ENCODE assay signal across 9 mouse cellular contexts in genomic region chr15:11994006-11994405, GRCm38 (mm10). TPM values are rescaled to one million over a fixed set of nuclear protein-coding genes. Genes with fewer than 3 reads are reported as not detected.
DNase-seq lines count a peak whose midpoint lies in the region; ATAC-seq and TF ChIP-seq lines count a peak whose summit lies in the region.
"Had no signal": no experiment of that assay in that cellular context is flagged by ENCODE, and none has a peak within 500 bp of the region (broad histone marks: within the 10 kb centered on the region; RNA-seq: fewer than 3 reads in every experiment).

No protein-coding gene starts in this region.

- H3K4me1 ChIP-seq in heart, embryonic 12.5 days (replicated peaks): peaks cover 13% of the 10 kb centered on the region
- H3K4me1 ChIP-seq in ES-Bruce4 (ENCODE audit: control insufficient read depth, insufficient read depth, low read length): no peaks in the 10 kb centered on the region
- peaks cover 24% of the 10 kb centered on the region for H3K4me1 ChIP-seq in hindbrain, embryonic 12.5 days
- peaks cover 12% of the 10 kb centered on the region; the same call in 1 of the 2 replicates for H3K4me1 ChIP-seq in liver, postnatal 0 days (ENCODE audit: insufficient read depth)

- TF ChIP-seq EP300 in ES-Bruce4 (IDR thresholded peaks at IDR 0.05; ENCODE audit: insufficient read depth, low read depth, low read length): no peak
- TF ChIP-seq EP300 in liver, postnatal 0 days (IDR thresholded peaks at IDR 0.05; ENCODE audit: low read depth): no peak

- peak overlapping the region; percentile 58; the same call in 1 of the 2 replicates for H3K9ac ChIP-seq in heart, embryonic 12.5 days
- peak overlapping the region; percentile 97 for H3K9ac ChIP-seq in ES-Bruce4 (ENCODE audit: low read depth, poor library complexity, severe bottlenecking)
- no peak overlapping the region; the same call in 1 of the 2 replicates for H3K9ac ChIP-seq in hindbrain, embryonic 12.5 days
- H3K9ac ChIP-seq in liver, postnatal 0 days (replicated peaks): no peak overlapping the region

- TF ChIP-seq CTCF in ES-Bruce4 (IDR thresholded peaks at IDR 0.05; ENCODE audit: low read depth, low read length): no peak
- TF ChIP-seq CTCF in liver, postnatal 0 days (IDR thresholded peaks at IDR 0.05; ENCODE audit: low read depth): no peak

- peaks cover 36% of the 10 kb centered on the region for H3K36me3 ChIP-seq in heart, embryonic 12.5 days
- peaks cover 47% of the 10 kb centered on the region for H3K36me3 ChIP-seq in ES-Bruce4 (ENCODE audit: control insufficient read depth, insufficient read depth, low read length, poor library complexity, severe bottlenecking)
- peaks cover 30% of the 10 kb centered on the region for H3K36me3 ChIP-seq in hindbrain, embryonic 12.5 days
- peaks cover 35% of the 10 kb centered on the region for H3K36me3 ChIP-seq in liver, postnatal 0 days (replicated peaks; ENCODE audit: insufficient read depth, low read length)

- H3K4me3 ChIP-seq in heart, embryonic 12.5 days: peak overlapping the region; percentile 97
- H3K4me3 ChIP-seq in ES-Bruce4 (ENCODE audit: low read depth, low read length): no peak overlapping the region; the same call in 1 of the 2 replicates
- H3K4me3 ChIP-seq in hindbrain, embryonic 12.5 days: peak overlapping the region; percentile 98; the same call in 1 of the 2 replicates
- H3K4me3 ChIP-seq in liver, postnatal 0 days (ENCODE audit: low read depth, low read length): peak overlapping the region; percentile 97; the same call in 1 of the 2 replicates

- ATAC-seq in heart, embryonic 12.5 days (ENCODE audit: insufficient number of reproducible peaks, low FRiP score): no peak
- ATAC-seq in hindbrain, embryonic 12.5 days (ENCODE audit: low FRiP score): no peak
- ATAC-seq in liver, postnatal 0 days: no peak

- no peak for DNase-seq in heart, postnatal 4 days
- DNase-seq in liver, postnatal 0 days: no peak
- no peak for DNase-seq in retina, postnatal 1 day
- DNase-seq in spleen, postnatal 14 days (ENCODE audit: low spot score in 2 of 2): no peak
- no peak for DNase-seq in right cerebral cortex, adult 18-20 months
- DNase-seq: adrenal gland, postnatal 14 days had no signal

- H3K27ac ChIP-seq in heart, embryonic 12.5 days (ENCODE audit: poor library complexity, severe bottlenecking): no peak overlapping the region
- H3K27ac ChIP-seq in ES-Bruce4 (ENCODE audit: insufficient read depth, low read length): no peak overlapping the region
- no peak overlapping the region for H3K27ac ChIP-seq in hindbrain, embryonic 12.5 days
- H3K27ac ChIP-seq in liver, postnatal 0 days (ENCODE audit: low read depth): no peak overlapping the region

- H3K9me3 ChIP-seq in heart, embryonic 12.5 days (replicated peaks): no peaks in the 10 kb centered on the region
- no peaks in the 10 kb centered on the region for H3K9me3 ChIP-seq in ES-Bruce4 (replicated peaks; ENCODE audit: control insufficient read depth, insufficient read depth, low read length, poor library complexity, severe bottlenecking)
- no peaks in the 10 kb centered on the region for H3K9me3 ChIP-seq in hindbrain, embryonic 12.5 days (replicated peaks)
- no peaks in the 10 kb centered on the region for H3K9me3 ChIP-seq in liver, postnatal 0 days (ENCODE audit: low read length)

- H3K4me2 ChIP-seq in heart, embryonic 12.5 days: peak overlapping the region; percentile 94
- peak overlapping the region; percentile 84 for H3K4me2 ChIP-seq in hindbrain, embryonic 12.5 days (replicated peaks)
- peak overlapping the region; percentile 94 for H3K4me2 ChIP-seq in liver, postnatal 0 days (ENCODE audit: low read depth, low read length)

- TF ChIP-seq POLR2A in ES-Bruce4 (IDR thresholded peaks at IDR 0.05; ENCODE audit: insufficient read depth, low read length): no peak

- WGBS in heart, embryonic 12.5 days: 75% methylated on average over 2 of the region's 2 CpGs
- WGBS in hindbrain, embryonic 12.5 days: 88% methylated on average over 2 of the region's 2 CpGs
- 79% methylated on average over 2 of the region's 2 CpGs for WGBS in liver, postnatal 0 days (ENCODE audit: insufficient replicate concordance)

- H3K27me3 ChIP-seq in heart, embryonic 12.5 days (replicated peaks): no peaks in the 10 kb centered on the region
- H3K27me3 ChIP-seq in ES-Bruce4 (ENCODE audit: control insufficient read depth, insufficient read depth, low read length, poor library complexity, severe bottlenecking): no peaks in the 10 kb centered on the region
- H3K27me3 ChIP-seq in hindbrain, embryonic 12.5 days: no peaks in the 10 kb centered on the region
- no peaks in the 10 kb centered on the region for H3K27me3 ChIP-seq in liver, postnatal 0 days (ENCODE audit: insufficient read depth, low read length)

RNA-seq across cellular contexts. Expression of gene Sub1, which starts 2.8 kb away (rescaled TPM):
- 596 and 625 TPM in 2 replicates for polyA plus RNA-seq in heart, embryonic 12.5 days (2016; fragmentation: Nextera tagmentation; extraction: Ambion mirVana)
- 100 to 1,000 TPM; 183 to 198 TPM for total RNA-seq in heart, postnatal 4 days (2021)
- polyA plus RNA-seq in ES-Bruce4 (2011; ENCODE audit: insufficient read depth, insufficient read length, low read depth, missing spikeins): 508 and 525 TPM in 2 replicates
- 659 and 677 TPM in 2 replicates for polyA plus RNA-seq in hindbrain, embryonic 12.5 days (2016; fragmentation: Nextera tagmentation; extraction: Ambion mirVana)
- polyA plus RNA-seq in liver, postnatal 0 days (2015; fragmentation: Nextera tagmentation; extraction: Ambion mirVana): 276 and 278 TPM in 2 replicates

Comparison
In these comparisons a context has a peak if more than half of its experiments do, and no peak if none do; other contexts are left out.
1. H3K9ac ChIP-seq: peak in heart, embryonic 12.5 days (single experiment) and ES-Bruce4 (single experiment); none in hindbrain, embryonic 12.5 days (single experiment) and liver, postnatal 0 days (single experiment).
2. Peak in every context shown above with its lines, with median percentiles within 50 percentile points of each other: H3K4me2 ChIP-seq.